11 mouse cellular contexts compared by ENCODE assay signal in the genomic region with DNA sequence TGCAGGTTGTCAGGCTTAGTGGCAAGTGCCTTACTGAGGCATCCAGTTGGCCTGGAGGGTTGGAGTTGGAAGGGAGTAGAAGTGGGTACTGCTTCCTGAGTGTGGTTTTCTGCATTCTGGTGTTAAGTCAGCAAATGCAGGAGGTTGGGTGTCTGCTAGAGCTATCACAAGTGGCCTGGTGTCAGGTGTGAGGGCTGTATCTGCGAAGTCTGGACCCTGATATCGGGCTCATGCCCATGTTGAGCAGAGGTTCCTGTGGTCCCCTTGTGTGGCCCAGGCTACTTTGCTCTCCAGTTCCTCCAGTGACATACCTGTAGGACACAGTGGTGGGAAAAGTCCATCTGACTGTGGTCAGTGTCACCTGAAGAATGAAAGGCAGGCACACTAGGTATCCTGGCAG. TPM values are rescaled to one million over a fixed set of nuclear protein-coding genes. Genes with fewer than 3 reads are reported as not detected.
DNase-seq lines count a peak whose midpoint lies in the region; ATAC-seq lines count a peak whose summit lies in the region.
"Had no signal": no experiment of that assay in that cellular context is flagged by ENCODE, and none has a peak within 500 bp of the region (broad histone marks: within the 10 kb centered on the region; RNA-seq: fewer than 3 reads in every experiment).

No protein-coding gene starts in this region.

- peak overlapping the region; percentile 88 for H3K4me2 ChIP-seq in liver, embryonic 13.5 days

- peak overlapping the region; percentile 100 for H3K9ac ChIP-seq in liver, embryonic 13.5 days

- peak; percentile 15 to 18; a peak in 2 of 4 replicates for ATAC-seq in hematopoietic stem cell, adult 5-6 weeks (replicated peaks in 1 of 2; ENCODE audit: insufficient read depth in 1 of 2, low FRiP score in 2 of 2, low TSS enrichment in 1 of 2, low read depth in 1 of 2, poor library complexity in 2 of 2, severe bottlenecking in 2 of 2)
- peak; percentile 51 for ATAC-seq in liver, embryonic 13.5 days (ENCODE audit: low read depth)

- intact Hi-C loops in heart, postnatal 10 days (cut with DNase I) = no loop called here

- WGBS in heart, embryonic 10.5 days = 90% methylated on average over 2 of the region's 2 CpGs
- 32% methylated on average over 2 of the region's 2 CpGs for WGBS in liver, embryonic 13.5 days (ENCODE audit: insufficient replicate concordance)

- H3K4me3 ChIP-seq in heart, embryonic 10.5 days = no peak overlapping the region
- peak overlapping the region; percentile 98 for H3K4me3 ChIP-seq in liver, embryonic 13.5 days (replicated peaks)

- no peak for DNase-seq in heart, embryonic 10.5 days (ENCODE audit: low spot score)
- DNase-seq in heart, postnatal 10 days = no peak
- peak; percentile 59 for DNase-seq in 416B (ENCODE audit: low read depth)
- no peak for DNase-seq in liver, embryonic 13.5 days
- DNase-seq in testis, postnatal 10 days (ENCODE audit: low spot score) = no peak
- DNase-seq in left cerebral cortex, adult 18-20 months (ENCODE audit: low spot score in 2 of 2) = no peak
- DNase-seq in cerebellum, adult 18-20 months = no peak
- DNase-seq: cerebellum, adult 11 months; thymus, adult 2 months had no signal

- H3K9me3 ChIP-seq in heart, embryonic 10.5 days = no peaks in the 10 kb centered on the region
- H3K9me3 ChIP-seq in liver, embryonic 13.5 days (replicated peaks) = no peaks in the 10 kb centered on the region

- peaks cover 64% of the 10 kb centered on the region for H3K4me1 ChIP-seq in heart, embryonic 10.5 days
- H3K4me1 ChIP-seq in liver, embryonic 13.5 days (replicated peaks) = peaks cover 93% of the 10 kb centered on the region

- H3K27ac ChIP-seq in heart, embryonic 10.5 days = 0 out of 2 replicates have a peak overlapping the region, but pooled peaks have one; percentile 23
- peak overlapping the region; percentile 96 for H3K27ac ChIP-seq in liver, embryonic 13.5 days

- H3K27me3 ChIP-seq in heart, embryonic 10.5 days (ENCODE audit: insufficient read depth, poor library complexity, severe bottlenecking) = no peaks in the 10 kb centered on the region
- no peaks in the 10 kb centered on the region for H3K27me3 ChIP-seq in liver, embryonic 13.5 days

- H3K36me3 ChIP-seq in heart, embryonic 10.5 days = peaks cover 66% of the 10 kb centered on the region
- peaks cover 69% of the 10 kb centered on the region for H3K36me3 ChIP-seq in liver, embryonic 13.5 days

RNA-seq across cellular contexts. Expression of gene Dazap1, which starts 8.8 kb away (rescaled TPM):
- 40.2 and 58.0 TPM in 2 replicates for polyA plus RNA-seq in heart, embryonic 10.5 days (2016; fragmentation: Nextera tagmentation; extraction: Ambion mirVana)
- 10 to 100 TPM; 86.4 to 95.4 TPM for total RNA-seq in heart, postnatal 10 days (2021)
- total RNA-seq in hematopoietic stem cell, adult 5-6 weeks (2017) = 150 and 329 TPM in 2 replicates
- 33.5 and 34.7 TPM in 2 replicates for polyA plus RNA-seq in liver, embryonic 13.5 days (2015; fragmentation: Nextera tagmentation; extraction: Ambion mirVana)
- 10 to 100 TPM; 75.6 to 81.7 TPM for total RNA-seq in left cerebral cortex, adult 18-20 months (2021)

RNA-seq across cellular contexts. Expression of gene Gamt, which starts 9.3 kb away (rescaled TPM):
- 61.2 and 72.0 TPM in 2 replicates for polyA plus RNA-seq in heart, embryonic 10.5 days (2016; fragmentation: Nextera tagmentation; extraction: Ambion mirVana)
- total RNA-seq in heart, postnatal 10 days (2021) = 10 to 100 TPM; 19.3 to 21.3 TPM
- 0.81 and 1.8 TPM in 2 replicates for total RNA-seq in hematopoietic stem cell, adult 5-6 weeks (2017)
- polyA plus RNA-seq in liver, embryonic 13.5 days (2015; fragmentation: Nextera tagmentation; extraction: Ambion mirVana) = 53.5 and 57.2 TPM in 2 replicates
- 10 to 100 TPM; 16.2 to 21.2 TPM for total RNA-seq in left cerebral cortex, adult 18-20 months (2021)

RNA-seq across cellular contexts. Expression of gene Ndufs7, which starts 21.2 kb away (rescaled TPM):
- polyA plus RNA-seq in heart, embryonic 10.5 days (2016; fragmentation: Nextera tagmentation; extraction: Ambion mirVana) = 432 and 538 TPM in 2 replicates
- 100 to 1,000 TPM; 609 to 639 TPM for total RNA-seq in heart, postnatal 10 days (2021)
- total RNA-seq in hematopoietic stem cell, adult 5-6 weeks (2017) = 79.6 and 101 TPM in 2 replicates
- polyA plus RNA-seq in liver, embryonic 13.5 days (2015; fragmentation: Nextera tagmentation; extraction: Ambion mirVana) = 241 and 294 TPM in 2 replicates
- 100 to 1,000 TPM; 219 to 232 TPM for total RNA-seq in left cerebral cortex, adult 18-20 months (2021)

RNA-seq across cellular contexts. Expression of gene Rps15, which starts 22.2 kb away (rescaled TPM):
- 774 and 882 TPM in 2 replicates for polyA plus RNA-seq in heart, embryonic 10.5 days (2016; fragmentation: Nextera tagmentation; extraction: Ambion mirVana)
- 100 to 1,000 TPM; 859 to 871 TPM for total RNA-seq in heart, postnatal 10 days (2021)
- 2,831 and 3,208 TPM in 2 replicates for total RNA-seq in hematopoietic stem cell, adult 5-6 weeks (2017)
- 792 and 836 TPM in 2 replicates for polyA plus RNA-seq in liver, embryonic 13.5 days (2015; fragmentation: Nextera tagmentation; extraction: Ambion mirVana)
- 1,000 to 10,000 TPM in 1 of 2 experiments, 100 to 1,000 TPM in 1; 965 to 1,061 TPM for total RNA-seq in left cerebral cortex, adult 18-20 months (2021)

RNA-seq across cellular contexts. Expression of gene Apc2, which starts 25.7 kb away (rescaled TPM):
- polyA plus RNA-seq in heart, embryonic 10.5 days (2016; fragmentation: Nextera tagmentation; extraction: Ambion mirVana) = 0.74 and 0.78 TPM in 2 replicates
- 1 to 10 TPM; 4.7 to 5.0 TPM for total RNA-seq in heart, postnatal 10 days (2021)
- 0.30 and 0.75 TPM in 2 replicates for total RNA-seq in hematopoietic stem cell, adult 5-6 weeks (2017)
- polyA plus RNA-seq in liver, embryonic 13.5 days (2015; fragmentation: Nextera tagmentation; extraction: Ambion mirVana) = 0.13 and 0.24 TPM in 2 replicates
- total RNA-seq in left cerebral cortex, adult 18-20 months (2021) = 100 to 1,000 TPM; 106 to 109 TPM
- total RNA-seq: granulocyte monocyte progenitor cell, adult 5-6 weeks had no signal
